In genomic region chr15:78716936-78717335, GRCm38 (mm10) we compare ENCODE assay signal across 17 mouse cellular contexts. TPM values are rescaled to one million over a fixed set of nuclear protein-coding genes. Genes with fewer than 3 reads are reported as not detected.
DNase-seq lines count a peak whose midpoint lies in the region; ATAC-seq and TF ChIP-seq lines count a peak whose summit lies in the region.
"Had no signal": no experiment of that assay in that cellular context is flagged by ENCODE, and none has a peak within 500 bp of the region (broad histone marks: within the 10 kb centered on the region; RNA-seq: fewer than 3 reads in every experiment).

No protein-coding gene starts in this region.

- no peak for TF ChIP-seq EP300 in stomach, postnatal 0 days (optimal IDR thresholded peaks at IDR 0.05)

- no peak overlapping the region for H3K27ac ChIP-seq in forebrain, embryonic 13.5 days
- no peak overlapping the region for H3K27ac ChIP-seq in forebrain, embryonic 10.5 days
- H3K27ac ChIP-seq in midbrain, embryonic 14.5 days (replicated peaks; ENCODE audit: low read depth, low read length): 0 out of 2 replicates have a peak overlapping the region, but pooled peaks have one; percentile 14
- H3K27ac ChIP-seq in stomach, postnatal 0 days (replicated peaks): no peak overlapping the region

- no peak for ATAC-seq in forebrain, embryonic 13.5 days
- ATAC-seq in midbrain, embryonic 14.5 days (ENCODE audit: low FRiP score, low TSS enrichment): no peak
- no peak for ATAC-seq in stomach, postnatal 0 days (ENCODE audit: low FRiP score, low TSS enrichment)

- DNase-seq in forebrain, embryonic 10.5 days (ENCODE audit: extremely low spot score, low spot score): no peak
- DNase-seq in right cerebral cortex, postnatal 10 days (ENCODE audit: low spot score in 2 of 2): peak; percentile 53 to 68
- no peak for DNase-seq in right cerebral cortex, adult 18-20 months
- DNase-seq in midbrain, embryonic 14.5 days: peak; percentile 45
- DNase-seq in stomach, postnatal 0 days (ENCODE audit: low spot score): peak; percentile 27
- no peak for DNase-seq in ovary, adult 18-20 months (ENCODE audit: low spot score)
- DNase-seq in spleen, adult 12 weeks (ENCODE audit: low spot score): no peak
- DNase-seq: adrenal gland, postnatal 10 days; cerebellum, postnatal 14 days; gastrocnemius, postnatal 25 days; heart, postnatal 4 days; kidney, adult 18-20 months; kidney, postnatal 36 days had no signal

- H3K4me2 ChIP-seq in forebrain, embryonic 13.5 days: peak overlapping the region; percentile 95
- H3K4me2 ChIP-seq in midbrain, embryonic 14.5 days (ENCODE audit: low read length): peak overlapping the region; percentile 84
- H3K4me2 ChIP-seq in stomach, postnatal 0 days (replicated peaks; ENCODE audit: low read depth): no peak overlapping the region
- H3K4me2 ChIP-seq: heart, embryonic 12.5 days; liver, embryonic 11.5 days had no signal

- peaks cover 87% of the 10 kb centered on the region for H3K27me3 ChIP-seq in forebrain, embryonic 13.5 days
- H3K27me3 ChIP-seq in forebrain, embryonic 10.5 days (ENCODE audit: poor library complexity, severe bottlenecking): peaks cover 94% of the 10 kb centered on the region
- H3K27me3 ChIP-seq in midbrain, embryonic 14.5 days (ENCODE audit: control insufficient read depth, insufficient read depth, low read length): peaks cover 46% of the 10 kb centered on the region
- peaks cover 16% of the 10 kb centered on the region for H3K27me3 ChIP-seq in stomach, postnatal 0 days (ENCODE audit: control insufficient read depth, insufficient read depth, low read length)

- no peaks in the 10 kb centered on the region for H3K36me3 ChIP-seq in forebrain, embryonic 13.5 days (ENCODE audit: poor library complexity, severe bottlenecking)
- H3K36me3 ChIP-seq in forebrain, embryonic 10.5 days (replicated peaks): no peaks in the 10 kb centered on the region
- H3K36me3 ChIP-seq in midbrain, embryonic 14.5 days (ENCODE audit: control insufficient read depth, insufficient read depth, low read length): no peaks in the 10 kb centered on the region
- H3K36me3 ChIP-seq in stomach, postnatal 0 days (ENCODE audit: control insufficient read depth, insufficient read depth, low read length): no peaks in the 10 kb centered on the region
- H3K36me3 ChIP-seq: heart, embryonic 12.5 days had no signal

- no peaks in the 10 kb centered on the region for H3K9me3 ChIP-seq in forebrain, embryonic 13.5 days (replicated peaks)
- H3K9me3 ChIP-seq in forebrain, embryonic 10.5 days: no peaks in the 10 kb centered on the region
- no peaks in the 10 kb centered on the region for H3K9me3 ChIP-seq in midbrain, embryonic 14.5 days (ENCODE audit: control insufficient read depth, low read length)
- no peaks in the 10 kb centered on the region for H3K9me3 ChIP-seq in stomach, postnatal 0 days (ENCODE audit: control insufficient read depth, low read length)
- H3K9me3 ChIP-seq: heart, embryonic 12.5 days had no signal

- WGBS in forebrain, embryonic 13.5 days: 52% methylated on average over 13 of the region's 13 CpGs
- 67% methylated on average over 13 of the region's 13 CpGs for WGBS in forebrain, embryonic 10.5 days
- 61% methylated on average over 13 of the region's 13 CpGs for WGBS in midbrain, embryonic 14.5 days
- WGBS in stomach, postnatal 0 days: 38% methylated on average over 13 of the region's 13 CpGs

- H3K4me3 ChIP-seq in forebrain, embryonic 13.5 days: peak overlapping the region; percentile 61
- no peak overlapping the region for H3K4me3 ChIP-seq in forebrain, embryonic 10.5 days
- peak overlapping the region; percentile 59 for H3K4me3 ChIP-seq in midbrain, embryonic 14.5 days (replicated peaks; ENCODE audit: low read depth, low read length)
- no peak overlapping the region for H3K4me3 ChIP-seq in stomach, postnatal 0 days (ENCODE audit: low read depth, low read length)
- H3K4me3 ChIP-seq: heart, embryonic 12.5 days had no signal

- peak overlapping the region; percentile 46 for H3K9ac ChIP-seq in forebrain, embryonic 13.5 days
- peak overlapping the region; percentile 69 for H3K9ac ChIP-seq in midbrain, embryonic 14.5 days (replicated peaks; ENCODE audit: low read length)
- H3K9ac ChIP-seq in stomach, postnatal 0 days (ENCODE audit: low read length): no peak overlapping the region
- H3K9ac ChIP-seq: heart, embryonic 12.5 days had no signal

- peaks cover 55% of the 10 kb centered on the region for H3K4me1 ChIP-seq in forebrain, embryonic 13.5 days
- peaks cover 47% of the 10 kb centered on the region for H3K4me1 ChIP-seq in forebrain, embryonic 10.5 days
- H3K4me1 ChIP-seq in midbrain, embryonic 14.5 days (ENCODE audit: control insufficient read depth, insufficient read depth, low read length): peaks cover 24% of the 10 kb centered on the region
- H3K4me1 ChIP-seq in stomach, postnatal 0 days (replicated peaks; ENCODE audit: control insufficient read depth, insufficient read depth): no peaks in the 10 kb centered on the region

- no peak for TF ChIP-seq CTCF in stomach, postnatal 0 days (IDR thresholded peaks at IDR 0.05; ENCODE audit: low read depth)

RNA-seq across cellular contexts. Expression of gene Elfn2, which starts 1.6 kb away (rescaled TPM):
- 1.7 and 1.8 TPM in 2 replicates for polyA plus RNA-seq in forebrain, embryonic 13.5 days (2015; fragmentation: Nextera tagmentation; extraction: Ambion mirVana)
- polyA plus RNA-seq in forebrain, embryonic 10.5 days (2016; fragmentation: Nextera tagmentation; extraction: Ambion mirVana): 0.05 and 0.15 TPM in 2 replicates
- 4.0 and 8.1 TPM in 2 replicates for polyA plus RNA-seq in midbrain, embryonic 14.5 days (2014; fragmentation: Nextera tagmentation; extraction: Ambion mirVana)
- 0.06 and 0.11 TPM in 2 replicates for polyA plus RNA-seq in stomach, postnatal 0 days (2015; fragmentation: Nextera tagmentation; extraction: Ambion mirVana)
- polyA plus RNA-seq: embryonic facial prominence, embryonic 11.5 days; heart, embryonic 12.5 days; liver, embryonic 11.5 days had no signal

RNA-seq across cellular contexts. Expression of gene Mfng, which starts 56.3 kb away (rescaled TPM):
- polyA plus RNA-seq in forebrain, embryonic 13.5 days (2015; fragmentation: Nextera tagmentation; extraction: Ambion mirVana): 136 and 138 TPM in 2 replicates
- polyA plus RNA-seq in forebrain, embryonic 10.5 days (2016; fragmentation: Nextera tagmentation; extraction: Ambion mirVana): 71.1 and 83.6 TPM in 2 replicates
- 16.7 and 28.0 TPM in 2 replicates for polyA plus RNA-seq in midbrain, embryonic 14.5 days (2014; fragmentation: Nextera tagmentation; extraction: Ambion mirVana)
- polyA plus RNA-seq in stomach, postnatal 0 days (2015; fragmentation: Nextera tagmentation; extraction: Ambion mirVana): 5.6 and 7.2 TPM in 2 replicates

Comparison
In these comparisons a context has a peak if more than half of its experiments do, and no peak if none do; other contexts are left out.
1. H3K4me3 ChIP-seq: peak in forebrain, embryonic 13.5 days (single experiment) and midbrain, embryonic 14.5 days (single experiment); none in forebrain, embryonic 10.5 days (single experiment) and stomach, postnatal 0 days (single experiment).
2. DNase-seq: peak in right cerebral cortex, postnatal 10 days (2 of 2), midbrain, embryonic 14.5 days (single experiment) and stomach, postnatal 0 days (single experiment); none in forebrain, embryonic 10.5 days (single experiment), right cerebral cortex, adult 18-20 months (single experiment), ovary, adult 18-20 months (single experiment) and spleen, adult 12 weeks (single experiment).